Mouse (Mus musculus) lung, adult 2 months (tissue): ENCODE results near the gene Gdpd5. TPM values are rescaled to one million over a fixed set of nuclear protein-coding genes. Genes with fewer than 3 reads are reported as not detected.

Experiments used
- DNase-seq: peaks from one replicate; pipeline ENCODE4 v3.0.0; 2022
- H3K4me1 ChIP-seq: fragments of 200-500 bp; 2 replicates; pipeline ENCODE4 v1.6.1; 2011; ENCODE audit warnings: low read length; ENCODE audit not compliant: control insufficient read depth, insufficient read depth
- H3K4me3 ChIP-seq: fragments of 200-500 bp; replicated peaks from 2 replicates; pipeline ENCODE3; 2011; ENCODE audit warnings: low read depth, mild to moderate bottlenecking, control low read depth, low read length; ENCODE audit errors: extremely low read depth
- CTCF ChIP-seq: fragments of 200-500 bp; IDR thresholded peaks from 2 replicates; pipeline ENCODE4 v1.5.1; 2011; ENCODE audit warnings: mild to moderate bottlenecking, low read length, control low read depth; ENCODE audit not compliant: insufficient read depth
- POLR2A ChIP-seq: fragments of 200-500 bp; IDR thresholded peaks from 2 replicates; pipeline ENCODE4 v1.6.1; 2011; ENCODE audit warnings: low read depth, mild to moderate bottlenecking, control low read depth, low read length, borderline replicate concordance; ENCODE audit errors: extremely low read depth
- WGBS: fragments of 180-500 bp; shearing (Covaris S2); methylation state at CpG from one replicate; pipeline ENCODE4 v1.1.7; 2018; 5-methylcytosine and 5-hydroxymethylcytosine counted together
- polyA plus RNA-seq: library from polyadenylated mRNA; depleted of rRNA; stranded (reverse); fragments of >200 nt; gene quantifications from 2 replicates; pipeline ENCODE4 v1.2.3, GENCODE M21; 2012

Gene Gdpd5
- polyA plus RNA-seq, 1 experiment, result 27.2 TPM

DNA sequence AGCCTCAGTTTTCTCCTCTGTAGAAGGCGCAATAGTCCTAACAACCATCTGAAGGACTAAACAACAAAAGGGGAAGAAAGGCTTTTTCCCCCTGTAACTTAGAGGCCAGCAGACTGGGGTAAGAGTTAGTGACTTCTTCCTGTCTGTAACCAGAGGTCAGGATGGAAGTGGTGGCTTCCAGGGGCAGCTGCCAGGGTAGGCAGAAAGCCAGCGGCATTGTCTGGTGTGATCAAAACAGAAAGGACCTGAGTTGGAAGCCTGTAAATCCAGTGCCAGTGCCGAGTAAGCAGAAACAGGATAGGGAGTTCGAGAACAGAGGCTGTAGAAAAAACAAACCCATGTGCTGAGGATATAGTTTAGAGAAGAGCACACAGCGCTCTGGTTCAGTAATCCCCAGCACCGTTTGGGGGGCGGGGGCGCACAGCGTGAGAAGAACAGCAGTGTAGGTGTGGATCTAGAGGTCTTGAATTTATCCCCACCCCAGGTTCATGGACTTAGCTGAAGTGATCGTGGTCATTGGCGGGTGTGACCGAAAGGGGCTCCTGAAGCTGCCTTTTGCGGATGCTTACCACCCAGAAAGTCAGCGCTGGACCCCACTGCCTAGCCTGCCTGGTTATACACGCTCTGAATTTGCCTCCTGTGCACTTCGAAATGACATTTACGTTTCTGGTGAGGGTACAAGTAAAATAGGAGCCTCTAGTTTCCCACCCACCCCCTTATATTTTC, 88.6 kb downstream of the Gdpd5 start:
- WGBS, result 66% methylated on average over 17 of the region's 17 CpGs
- Histone ChIP-seq H3K4me1 (peaks cover 16% of the 10 kb centered on the region), H3K4me3 (no peak overlapping the region)
- peak; percentile 27 for DNase-seq
- no peak for TF ChIP-seq CTCF
- no peak for TF ChIP-seq POLR2A

DNA sequence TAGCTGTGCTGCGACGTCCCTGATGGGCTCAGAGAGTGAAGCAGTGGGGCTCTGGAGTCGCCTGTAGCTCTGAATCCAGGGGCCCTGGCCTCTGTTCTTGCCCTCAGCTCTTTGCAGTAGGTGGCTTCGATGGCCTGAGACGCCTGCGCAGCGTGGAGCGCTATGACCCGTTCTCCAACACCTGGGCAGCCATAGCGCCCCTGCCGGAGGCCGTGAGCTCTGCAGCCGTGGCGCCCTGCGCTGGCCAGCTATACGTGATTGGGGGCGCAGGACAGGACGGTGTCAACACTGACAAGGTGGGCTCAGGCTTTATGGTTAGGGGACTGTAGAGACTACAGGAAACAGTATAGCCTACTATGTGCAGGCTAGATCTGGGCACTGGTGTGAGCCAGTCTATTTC, 90.4 kb downstream of the Gdpd5 start:
- WGBS, result 82% methylated on average over 18 of the region's 18 CpGs
- TF ChIP-seq CTCF (no peak), POLR2A (no peak)
- H3K4me1 ChIP-seq, result peaks cover 14% of the 10 kb centered on the region
- no peak for DNase-seq
- H3K4me3 ChIP-seq, result no peak overlapping the region

DNA sequence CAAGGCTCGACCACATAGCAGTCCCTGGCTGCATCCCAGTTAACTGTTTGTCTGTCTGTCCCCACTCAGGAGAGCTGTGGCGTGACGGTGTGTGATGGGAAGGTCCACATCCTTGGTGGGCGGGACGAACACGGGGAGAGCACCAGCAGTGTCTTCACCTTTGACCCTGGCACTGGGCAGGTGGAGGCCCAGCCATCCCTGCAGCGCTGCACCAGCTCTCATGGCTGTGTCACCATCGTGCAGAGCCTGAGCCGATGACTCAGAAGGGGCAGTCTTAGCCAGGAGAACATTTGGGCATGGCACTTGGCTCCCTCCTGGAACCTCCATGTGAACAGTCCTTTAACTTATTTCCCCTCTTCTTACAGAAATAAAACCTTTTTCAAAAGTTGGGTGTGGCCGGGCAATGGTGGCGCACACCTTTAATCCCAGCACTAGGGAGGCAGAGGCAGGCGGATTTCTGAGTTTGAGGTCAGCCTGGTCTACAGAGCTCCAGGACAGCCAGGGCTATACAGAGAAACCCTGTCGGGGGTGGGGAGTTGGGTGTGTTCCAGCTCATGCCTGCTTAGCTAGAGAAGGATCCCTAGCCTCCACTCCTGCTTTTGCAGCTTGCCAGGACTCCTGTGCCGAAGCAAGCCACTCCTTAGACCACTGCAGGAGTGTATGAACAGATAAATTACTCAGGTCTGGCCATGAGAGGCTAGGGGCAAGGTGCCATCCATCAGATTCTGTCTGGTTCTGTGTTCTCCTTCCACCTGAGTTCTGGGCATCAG, 92.6 kb downstream of the Gdpd5 start:
- H3K4me1 ChIP-seq, result peaks cover 11% of the 10 kb centered on the region
- WGBS, result 70% methylated on average over 14 of the region's 14 CpGs
- TF ChIP-seq CTCF (no peak), POLR2A (no peak)
- H3K4me3 ChIP-seq, result no peak overlapping the region
- no peak for DNase-seq

DNA sequence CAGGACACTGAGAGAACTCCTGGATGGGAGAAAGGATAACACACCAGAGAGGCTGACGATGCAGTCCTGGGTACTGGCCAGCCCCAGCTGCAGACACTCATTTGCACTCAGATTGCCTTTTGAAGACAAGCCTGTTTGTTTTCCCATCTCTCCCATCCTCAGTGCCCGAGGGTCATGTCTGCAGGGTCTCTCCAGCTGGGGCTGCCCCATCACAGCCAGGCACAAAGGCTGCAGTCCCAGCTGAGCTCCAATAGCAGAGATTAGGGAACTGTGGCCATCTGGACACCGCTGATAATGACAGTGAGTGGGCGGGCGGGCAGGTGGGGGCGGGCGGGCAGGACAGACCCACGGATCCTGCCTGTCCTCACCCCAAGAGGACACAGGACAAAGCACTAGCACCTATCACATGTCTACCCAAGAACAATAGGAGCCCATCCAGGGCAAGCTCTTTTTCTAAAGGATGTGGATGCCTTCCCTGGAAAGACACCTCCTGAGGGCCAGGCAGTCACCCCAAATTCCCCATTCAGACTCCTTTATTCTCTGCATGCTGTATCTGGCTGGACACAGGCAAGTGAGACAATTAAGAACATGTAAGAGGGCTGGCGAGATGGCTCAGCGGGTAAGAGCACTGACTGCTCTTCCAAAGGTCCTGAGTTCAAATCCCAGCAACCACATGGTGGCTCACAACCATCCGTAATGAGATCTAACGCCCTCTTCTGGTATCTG, 93.8 kb downstream of the Gdpd5 start:
- WGBS, result 68% methylated on average over 12 of the region's 12 CpGs
- H3K4me3 ChIP-seq, result no peak overlapping the region
- peak; percentile 31 for DNase-seq
- TF ChIP-seq POLR2A (no peak), CTCF (no peak)
- peaks cover 6% of the 10 kb centered on the region; the same call in 1 of the 2 replicates for H3K4me1 ChIP-seq

DNA sequence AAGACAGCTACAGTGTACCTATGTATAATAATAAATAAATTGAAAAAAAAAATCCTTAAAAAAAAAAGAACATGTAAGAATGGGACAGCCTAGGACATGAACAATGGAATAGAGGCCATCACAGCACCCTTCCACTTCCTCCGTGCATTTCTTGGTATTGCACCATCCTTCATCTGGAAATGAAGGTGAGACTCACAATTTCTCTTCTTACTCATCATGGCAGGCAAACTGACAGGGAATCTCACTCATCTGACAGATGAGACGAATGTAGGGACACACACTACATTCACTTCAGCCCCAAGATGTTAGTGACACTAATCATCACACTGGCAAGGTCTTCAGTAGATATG, 94.3 kb downstream of the Gdpd5 start:
- no peak for DNase-seq
- H3K4me3 ChIP-seq, result no peak overlapping the region
- TF ChIP-seq POLR2A (no peak), CTCF (no peak)
- peaks cover 6% of the 10 kb centered on the region; the same call in 1 of the 2 replicates for H3K4me1 ChIP-seq
- 72% methylated on average over 2 of the region's 2 CpGs for WGBS

DNA sequence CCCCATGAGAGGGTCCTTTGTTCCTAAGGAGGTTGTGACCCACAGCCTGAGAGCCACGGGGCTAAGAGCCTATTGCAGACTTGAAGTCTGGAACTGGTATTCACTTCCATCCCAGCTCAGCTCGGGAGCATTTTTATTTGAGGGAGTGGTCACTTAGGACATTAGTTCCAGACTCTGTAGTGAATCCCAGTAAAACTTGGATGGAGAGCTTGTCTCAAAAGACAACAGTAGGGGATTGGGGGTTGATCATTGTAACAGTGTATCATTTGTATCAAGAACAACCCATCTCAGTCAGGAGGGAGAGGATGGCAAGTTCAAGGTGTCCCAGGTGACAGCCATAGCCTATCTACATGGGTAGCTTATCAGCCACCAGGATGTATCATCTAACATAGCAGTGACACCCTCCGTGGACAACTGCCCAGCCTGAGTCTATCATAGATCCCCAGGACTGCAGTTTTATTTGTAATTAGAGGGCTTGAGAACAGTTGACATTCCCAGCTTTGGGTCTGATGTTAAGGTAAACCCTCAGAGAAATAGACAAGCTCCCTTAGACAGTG, 95.4 kb downstream of the Gdpd5 start:
- TF ChIP-seq CTCF (no peak), POLR2A (no peak)
- 59% methylated on average over 3 of the region's 3 CpGs for WGBS

DNA sequence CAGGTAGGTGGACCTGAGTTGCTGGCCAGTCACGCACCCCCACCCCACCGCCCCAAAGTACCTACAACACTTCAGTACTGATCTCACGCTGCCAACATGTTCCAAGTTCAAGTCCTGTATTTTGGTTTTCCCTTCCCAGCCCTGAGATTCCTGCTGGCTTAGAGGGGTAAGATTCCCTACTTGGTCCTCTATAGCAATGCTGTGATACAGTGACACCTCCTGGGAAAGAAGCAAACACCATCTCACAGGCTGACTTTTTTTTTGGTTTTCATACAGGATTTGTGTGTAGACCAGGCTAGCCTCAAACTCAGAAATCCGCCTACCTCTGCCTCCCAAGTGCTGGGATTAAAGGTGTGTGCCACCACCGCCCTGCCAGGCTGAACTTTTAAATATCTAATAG, 96.0 kb downstream of the Gdpd5 start:
- peaks cover 8% of the 10 kb centered on the region for H3K4me1 ChIP-seq
- DNase-seq, result no peak
- no peak overlapping the region for H3K4me3 ChIP-seq
- WGBS, result 92% methylated on average over 5 of the region's 5 CpGs
- TF ChIP-seq CTCF (no peak), POLR2A (no peak)

More for the DNA sequence above, 95.4 kb downstream of the Gdpd5 start:
- no peak for DNase-seq
- no peak overlapping the region for H3K4me3 ChIP-seq
- peaks cover 6% of the 10 kb centered on the region; the same call in 1 of the 2 replicates for H3K4me1 ChIP-seq

DNA sequence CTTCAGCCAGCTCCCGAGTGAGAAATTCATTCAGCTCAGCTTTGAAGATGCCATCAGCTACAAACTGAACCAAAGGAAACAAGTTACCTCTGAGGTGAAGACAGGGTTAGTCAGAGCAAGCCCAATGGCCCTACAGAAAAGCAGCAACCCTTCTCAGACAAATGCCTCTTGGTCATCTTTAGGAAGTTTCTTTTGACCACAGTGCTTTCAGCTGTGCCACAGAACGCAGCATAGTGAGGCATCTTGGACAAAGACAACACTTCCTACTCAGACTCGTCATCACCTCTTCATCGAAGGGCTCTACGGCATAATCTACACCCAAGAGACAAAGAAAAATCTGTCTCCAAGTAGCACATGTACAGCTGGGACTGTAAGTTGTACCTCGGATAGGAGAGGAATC, 101.4 kb downstream of the Gdpd5 start:
- no peak for DNase-seq
- under 1% methylated on average over 6 of the region's 6 CpGs for WGBS
- Histone ChIP-seq H3K4me3 (peak overlapping the region; percentile 76), H3K4me1 (peaks cover 8% of the 10 kb centered on the region)
- no peak for TF ChIP-seq POLR2A
- no peak for TF ChIP-seq CTCF

DNA sequence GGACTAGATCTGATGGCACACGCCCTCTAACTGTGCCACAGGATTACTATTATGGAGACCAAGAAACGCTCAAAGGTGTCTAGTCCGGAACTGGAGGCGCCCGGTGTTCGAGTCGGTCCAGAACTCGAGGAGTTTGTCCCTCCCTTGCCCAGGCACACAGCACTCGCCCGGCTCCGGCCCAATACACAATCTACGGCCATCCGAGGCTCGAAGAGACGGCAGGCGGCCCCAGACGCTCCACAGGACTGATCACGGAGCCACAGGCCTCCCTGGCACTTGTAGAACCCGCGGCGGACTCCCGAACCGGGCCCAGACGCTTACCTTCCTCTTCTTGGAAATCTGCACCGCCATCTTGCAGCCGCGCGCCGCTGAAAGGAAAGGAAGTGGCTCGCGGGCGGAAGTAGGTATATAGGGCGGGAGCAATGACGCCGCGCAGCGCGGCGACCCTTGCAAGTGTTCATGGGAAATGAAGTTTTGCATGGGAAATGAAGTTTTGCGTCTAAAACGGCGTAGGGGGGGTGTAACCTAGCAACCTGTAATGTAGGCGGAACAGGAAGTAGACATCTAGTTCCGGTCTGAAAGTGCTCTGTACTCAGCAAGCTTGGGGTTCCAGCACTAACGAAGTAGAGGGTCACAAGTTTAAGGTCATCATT, 102.2 kb downstream of the Gdpd5 start, which contains the start of gene Rps3:
Rps3 (minus strand) TSS at position 468 of the 653 bp plus-strand sequence.
- TF ChIP-seq POLR2A, result peak; percentile 88
- no peak for TF ChIP-seq CTCF

More for the DNA sequence above, 102.2 kb downstream of the Gdpd5 start, which contains the start of gene Rps3:
- WGBS, result 0% methylated on average over 45 of the region's 45 CpGs
- DNase-seq, result peak; percentile 92
- H3K4me1 ChIP-seq, result peaks cover 8% of the 10 kb centered on the region
- peak within 1 kb of the TSS; percentile 76 for H3K4me3 ChIP-seq
